Mouse (Mus musculus) heart, adult 2 months (tissue): ENCODE measurements around the gene Gm20388. TPM values are rescaled to one million over a fixed set of nuclear protein-coding genes. Genes with fewer than 3 reads are reported as not detected.

Experiments
- DNase-seq, 2 experiments: peaks; one replicate each; pipeline ENCODE4 v3.0.0; 2021
- H3K27ac ChIP-seq: fragments of 200-600 bp; 2 replicates; pipeline ENCODE4 v1.8.1; 2022
- H3K27me3 ChIP-seq: fragments of 200-500 bp; 2 replicates; pipeline ENCODE4 v1.6.1; 2012; ENCODE audit warnings: mild to moderate bottlenecking, low read length, inconsistent platforms, mixed read lengths; ENCODE audit not compliant: control insufficient read depth, insufficient read depth
- H3K36me3 ChIP-seq: fragments of 200-500 bp; 2 replicates; pipeline ENCODE4 v1.6.1; 2012; ENCODE audit warnings: low read length, inconsistent platforms; ENCODE audit not compliant: control insufficient read depth, insufficient read depth
- H3K4me1 ChIP-seq: fragments of 200-500 bp; 2 replicates; pipeline ENCODE4 v1.6.1; 2011; ENCODE audit warnings: low read length; ENCODE audit not compliant: control insufficient read depth, insufficient read depth
- H3K4me3 ChIP-seq: fragments of 200-600 bp; 2 replicates; pipeline ENCODE4 v1.8.1; 2022
- H3K79me2 ChIP-seq: fragments of 200-500 bp; replicated peaks from 2 replicates; pipeline ENCODE4 v1.6.1; 2012; ENCODE audit warnings: mild to moderate bottlenecking, inconsistent platforms, low read length, moderate library complexity, mixed read lengths; ENCODE audit not compliant: control insufficient read depth, insufficient read depth
- H3K9ac ChIP-seq: fragments of 200-500 bp; 2 replicates; pipeline ENCODE4 v1.6.1; 2012; ENCODE audit warnings: low read depth, mild to moderate bottlenecking, control low read depth, inconsistent platforms, low read length, mixed read lengths
- CTCF ChIP-seq: fragments of 200-600 bp; IDR thresholded peaks from 2 replicates; pipeline ENCODE4 v1.8.1; 2022; ENCODE audit warnings: antibody characterized with exemption, mild to moderate bottlenecking, moderate library complexity
- EP300 ChIP-seq: fragments of 200-500 bp; IDR thresholded peaks from 2 replicates; pipeline ENCODE4 v1.6.1; 2011; ENCODE audit warnings: low read depth, low read length, control low read depth; ENCODE audit not compliant: insufficient read depth
- POLR2A ChIP-seq: fragments of 200-500 bp; IDR thresholded peaks from 2 replicates; pipeline ENCODE4 v1.6.1; 2011; ENCODE audit warnings: mild to moderate bottlenecking, low read depth, low read length, control low read depth; ENCODE audit not compliant: insufficient read depth
- WGBS: fragments of 180-500 bp; shearing (Covaris S2); methylation state at CpG from one replicate; pipeline ENCODE4 v1.1.7; 2018; 5-methylcytosine and 5-hydroxymethylcytosine counted together
- intact Hi-C: fragments of 180-260 bp; cut with DNase I; formaldehyde crosslinking; loops from one replicate; pipeline ENCODE4 v1.15.1; 2025
- polyA plus RNA-seq: library from polyadenylated mRNA; depleted of rRNA; stranded (reverse); fragments of >200 nt; gene quantifications from 2 replicates; pipeline ENCODE4 v1.2.3, GENCODE M21; 2012
- total RNA-seq, 2 experiments: library from RNA; stranded (reverse); gene quantifications; 2 replicates each; pipeline ENCODE4 v1.2.3; 2021

Gene Gm20388
- total and polyA plus RNA-seq, 3 experiments, result 1.8 to 32.3 TPM; not detected in 1

DNA sequence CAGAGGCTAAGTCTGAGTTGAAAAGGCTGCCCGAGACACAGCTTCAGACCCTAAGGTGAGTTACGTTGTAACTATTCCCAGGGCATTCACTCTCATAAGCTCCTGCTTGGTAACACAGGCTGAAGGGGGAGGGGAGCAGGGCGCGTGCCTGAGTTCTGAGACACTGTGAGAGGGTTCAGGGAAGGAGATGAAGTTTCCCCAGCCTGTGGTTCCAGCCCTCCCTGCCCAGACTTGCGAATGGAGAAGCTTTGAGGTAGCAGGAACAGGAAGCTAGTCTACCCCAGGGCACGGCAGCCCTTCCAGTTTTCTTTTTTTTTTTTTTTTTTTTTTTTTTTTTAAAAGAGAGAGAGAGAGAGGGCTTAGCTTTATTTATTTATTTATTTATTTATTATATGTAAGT, 1950.6 kb downstream of the Gm20388 start:
- TF ChIP-seq POLR2A (no peak), CTCF (no peak), EP300 (no peak)
- Histone ChIP-seq H3K4me3 (no peak overlapping the region), H3K4me1 (peaks cover 2% of the 10 kb centered on the region; the same call in 1 of the 2 replicates), H3K27me3 (no peaks in the 10 kb centered on the region), H3K9ac (no peak overlapping the region), H3K79me2 (no peaks in the 10 kb centered on the region), H3K27ac (no peak overlapping the region), H3K36me3 (no peaks in the 10 kb centered on the region)
- no peak for DNase-seq
- 51% methylated on average over 6 of the region's 6 CpGs for WGBS
- intact Hi-C loops, result no loop called here

DNA sequence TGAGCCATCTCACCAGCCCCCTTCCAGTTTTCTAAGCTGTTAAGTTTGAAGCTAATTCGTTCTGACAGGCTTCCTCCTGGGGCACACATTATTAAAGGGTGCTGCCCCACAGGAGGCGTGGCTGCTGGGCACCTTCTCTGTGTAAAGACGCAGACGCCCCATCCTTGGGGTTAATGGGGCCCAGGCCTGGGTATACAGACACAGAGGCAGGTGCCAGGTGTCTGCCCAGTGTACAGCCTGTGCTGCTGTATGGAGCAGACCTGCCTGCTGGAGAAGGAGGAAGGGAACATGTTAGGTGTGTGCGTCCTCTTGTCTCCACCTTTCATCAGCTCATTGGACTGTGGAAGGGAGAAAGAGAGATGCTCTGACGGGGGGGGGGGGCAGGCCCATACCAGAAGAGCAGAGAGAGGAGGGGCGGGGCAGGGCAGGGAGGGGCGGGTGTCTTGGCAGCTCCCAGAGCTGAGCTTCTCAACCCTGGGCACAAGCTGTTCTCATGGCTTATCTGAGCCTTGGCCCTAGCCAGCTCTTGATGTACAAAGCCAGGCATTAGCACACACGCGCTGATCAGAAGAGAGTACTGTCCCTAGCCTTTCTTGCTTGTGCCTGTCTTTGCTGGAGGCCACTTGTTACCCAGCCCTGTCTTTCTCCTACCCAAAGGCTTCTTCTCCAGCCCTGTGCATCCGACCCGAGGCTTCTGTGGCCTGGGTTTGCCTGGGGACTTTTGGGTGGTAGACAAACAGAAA, 1951.3 kb downstream of the Gm20388 start:
- Histone ChIP-seq H3K36me3 (no peaks in the 10 kb centered on the region), H3K27me3 (no peaks in the 10 kb centered on the region), H3K4me3 (no peak overlapping the region), H3K4me1 (peaks cover 2% of the 10 kb centered on the region; the same call in 1 of the 2 replicates), H3K79me2 (no peaks in the 10 kb centered on the region), H3K9ac (no peak overlapping the region), H3K27ac (no peak overlapping the region)
- 59% methylated on average over 9 of the region's 12 CpGs for WGBS
- DNase-seq, result peak in 1 of 2 experiments; percentile 65
- TF ChIP-seq CTCF (no peak), POLR2A (no peak), EP300 (peak; percentile 79)
- intact Hi-C loops, result no loop called here

DNA sequence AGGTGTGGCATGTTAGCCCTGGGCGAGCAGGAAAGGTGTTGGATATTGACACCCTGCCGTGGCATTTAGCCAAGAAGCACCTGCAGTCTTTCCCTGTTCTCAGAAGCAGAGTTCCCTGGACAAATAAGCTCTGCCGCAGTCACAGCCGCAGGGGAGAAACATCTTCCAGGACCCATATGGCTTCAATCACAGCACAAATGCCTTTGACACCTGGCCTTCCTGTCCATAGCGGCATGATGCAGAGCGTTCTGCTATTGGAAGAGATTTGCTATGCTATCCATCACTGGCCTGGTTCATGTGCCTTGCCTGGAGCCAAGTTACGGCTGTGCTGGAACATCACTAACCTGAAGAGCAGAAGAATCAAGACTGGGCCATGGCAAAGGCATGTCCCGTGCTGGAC, 1954.7 kb downstream of the Gm20388 start:
- no peak overlapping the region for H3K4me3 ChIP-seq
- WGBS, result 81% methylated on average over 8 of the region's 8 CpGs

GRCm38 (mm10) chr8:121868196-121868595, 1957.6 kb downstream of the Gm20388 start:
- WGBS, result 85% methylated on average over 5 of the region's 5 CpGs
- TF ChIP-seq EP300, result no peak
- TF ChIP-seq POLR2A, result no peak
- TF ChIP-seq CTCF, result no peak

More for the DNA sequence above, 1954.7 kb downstream of the Gm20388 start:
- H3K4me1 ChIP-seq, result peaks cover 2% of the 10 kb centered on the region; the same call in 1 of the 2 replicates
- H3K27ac ChIP-seq, result no peak overlapping the region
- H3K9ac ChIP-seq, result no peak overlapping the region
- no peaks in the 10 kb centered on the region for H3K36me3 ChIP-seq
- no peaks in the 10 kb centered on the region for H3K79me2 ChIP-seq
- H3K27me3 ChIP-seq, result no peaks in the 10 kb centered on the region
- TF ChIP-seq EP300 (no peak), CTCF (no peak), POLR2A (no peak)
- no peak for DNase-seq
- intact Hi-C loops, result no loop called here

GRCm38 (mm10) chr8:121868896-121869295, 1958.3 kb downstream of the Gm20388 start:
- no peak overlapping the region for H3K27ac ChIP-seq
- TF ChIP-seq EP300, result no peak
- TF ChIP-seq CTCF, result no peak
- no peak for TF ChIP-seq POLR2A
- H3K27me3 ChIP-seq, result no peaks in the 10 kb centered on the region
- no peak for DNase-seq
- H3K4me3 ChIP-seq, result no peak overlapping the region
- no peak overlapping the region for H3K9ac ChIP-seq
- H3K4me1 ChIP-seq, result no peaks in the 10 kb centered on the region
- no peaks in the 10 kb centered on the region for H3K79me2 ChIP-seq
- 67% methylated on average over 7 of the region's 7 CpGs for WGBS
- intact Hi-C loops, result no loop called here
- no peaks in the 10 kb centered on the region for H3K36me3 ChIP-seq

More at GRCm38 (mm10) chr8:121868196-121868595, 1957.6 kb downstream of the Gm20388 start:
- Histone ChIP-seq H3K4me1 (no peaks in the 10 kb centered on the region), H3K27me3 (no peaks in the 10 kb centered on the region), H3K9ac (no peak overlapping the region), H3K79me2 (no peaks in the 10 kb centered on the region), H3K27ac (no peak overlapping the region), H3K4me3 (no peak overlapping the region), H3K36me3 (no peaks in the 10 kb centered on the region)
- intact Hi-C loops, result no loop called here
- DNase-seq, result no peak

DNA sequence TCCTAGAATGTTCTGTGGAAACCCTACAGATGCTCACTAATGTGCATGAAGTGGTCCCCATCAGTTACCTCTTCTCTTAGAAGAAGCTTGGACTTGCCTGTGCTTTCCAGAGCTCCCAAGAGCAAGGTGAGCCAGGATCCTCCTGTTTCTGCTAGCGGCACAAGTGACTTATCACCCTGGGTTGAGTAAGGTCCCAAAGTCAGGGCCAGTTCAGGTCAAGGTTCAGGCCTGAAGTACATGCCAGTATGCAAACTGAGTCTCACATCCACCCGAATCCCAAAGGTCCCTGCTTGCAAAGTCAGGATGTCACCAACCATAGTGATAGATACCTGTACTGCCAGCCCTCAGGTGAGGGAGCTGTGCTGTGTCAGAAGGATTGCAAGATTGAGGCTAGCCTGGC, 1959.5 kb downstream of the Gm20388 start:
- Histone ChIP-seq H3K27me3 (no peaks in the 10 kb centered on the region), H3K4me1 (peaks cover 1% of the 10 kb centered on the region), H3K27ac (no peak overlapping the region), H3K79me2 (no peaks in the 10 kb centered on the region), H3K4me3 (no peak overlapping the region), H3K36me3 (no peaks in the 10 kb centered on the region), H3K9ac (no peak overlapping the region)
- TF ChIP-seq POLR2A (no peak), EP300 (no peak), CTCF (no peak)
- 92% methylated on average over 2 of the region's 2 CpGs for WGBS
- intact Hi-C loops, result loop anchor here (5.0 kb wide), 1 partner anchor 57 kb away; no protein-coding TSS in a partner anchor
- DNase-seq, result no peak
